Mouse (Mus musculus): ENCODE measurements around the gene Uxs1. TPM values are rescaled to one million over a fixed set of nuclear protein-coding genes. Genes with fewer than 3 reads are reported as not detected.

Uxs1 gene
- polyA plus RNA-seq, 1 experiment from 2014 or later, result 30.0 TPM

GRCm38 (mm10) chr1:43826628-43827001, 985 bp downstream of the Uxs1 start:
- ATAC-seq (ENCODE audit: low FRiP score, low read depth), result no peak
- H3K4me2 ChIP-seq (replicated peaks), result peak overlapping the region; percentile 95
- no peaks in the 10 kb centered on the region for H3K9me3 ChIP-seq
- WGBS, result 0% methylated on average over 3 of the region's 3 CpGs
- H3K36me3 ChIP-seq, result no peaks in the 10 kb centered on the region
- H3K9ac ChIP-seq, result peak overlapping the region; percentile 91
- H3K4me1 ChIP-seq, result peaks cover 19% of the 10 kb centered on the region
- H3K4me3 ChIP-seq, result peak overlapping the region; percentile 82
- no peaks in the 10 kb centered on the region for H3K27me3 ChIP-seq
- H3K27ac ChIP-seq, result peak overlapping the region; percentile 94; the same call in 1 of the 2 replicates

GRCm38 (mm10) chr1:43823406-43823805, 4.2 kb downstream of the Uxs1 start:
- Histone ChIP-seq H3K9ac (no peak overlapping the region), H3K4me3 (no peak overlapping the region), H3K4me2 (replicated peaks) (no peak overlapping the region), H3K27me3 (no peaks in the 10 kb centered on the region), H3K9me3 (no peaks in the 10 kb centered on the region), H3K36me3 (no peaks in the 10 kb centered on the region), H3K27ac (no peak overlapping the region), H3K4me1 (peaks cover 34% of the 10 kb centered on the region)
- WGBS, result 80% methylated on average over 1 of the region's 1 CpGs
- no peak for ATAC-seq (ENCODE audit: low FRiP score, low read depth)

GRCm38 (mm10) chr1:43822586-43822985, 5.0 kb downstream of the Uxs1 start:
- no peak overlapping the region for H3K4me3 ChIP-seq
- H3K9me3 ChIP-seq, result no peaks in the 10 kb centered on the region
- 74% methylated on average over 5 of the region's 5 CpGs for WGBS
- H3K4me2 ChIP-seq (replicated peaks), result no peak overlapping the region
- no peak overlapping the region for H3K9ac ChIP-seq
- no peak overlapping the region for H3K27ac ChIP-seq
- no peaks in the 10 kb centered on the region for H3K27me3 ChIP-seq
- no peaks in the 10 kb centered on the region for H3K36me3 ChIP-seq
- no peak for ATAC-seq (ENCODE audit: low FRiP score, low read depth)
- peaks cover 38% of the 10 kb centered on the region for H3K4me1 ChIP-seq

GRCm38 (mm10) chr1:43821804-43822203, 5.8 kb downstream of the Uxs1 start:
- H3K9me3 ChIP-seq, result no peaks in the 10 kb centered on the region
- H3K27me3 ChIP-seq, result no peaks in the 10 kb centered on the region
- no peak overlapping the region for H3K4me2 ChIP-seq (replicated peaks)
- ATAC-seq (ENCODE audit: low FRiP score, low read depth), result no peak
- WGBS, result 81% methylated on average over 1 of the region's 1 CpGs
- H3K4me1 ChIP-seq, result peaks cover 38% of the 10 kb centered on the region
- no peak overlapping the region for H3K27ac ChIP-seq
- no peak overlapping the region for H3K4me3 ChIP-seq
- H3K9ac ChIP-seq, result no peak overlapping the region
- H3K36me3 ChIP-seq, result no peaks in the 10 kb centered on the region

DNA sequence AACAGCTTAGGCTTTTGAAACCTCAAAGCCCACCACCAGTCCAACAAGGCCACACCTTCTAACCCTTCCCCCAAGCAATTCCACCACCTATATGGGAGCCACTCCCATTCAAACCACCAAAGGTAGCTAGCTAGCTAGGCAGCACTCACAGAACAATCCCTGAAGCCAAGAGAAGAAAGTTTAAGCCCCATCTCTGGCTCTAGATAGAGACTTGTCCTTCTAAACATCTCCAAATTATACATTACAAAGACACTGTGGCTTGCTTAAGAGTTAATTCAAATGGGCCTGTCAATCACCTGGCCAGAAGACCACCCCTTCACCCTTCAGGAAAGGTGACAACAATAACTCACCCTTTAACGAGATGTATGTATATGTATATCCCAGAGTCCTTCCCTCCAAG, 7.0 kb downstream of the Uxs1 start:
- 60% methylated on average over 1 of the region's 1 CpGs for WGBS
- H3K9me3 ChIP-seq, result no peaks in the 10 kb centered on the region
- no peak overlapping the region for H3K27ac ChIP-seq
- H3K9ac ChIP-seq, result no peak overlapping the region
- H3K36me3 ChIP-seq, result no peaks in the 10 kb centered on the region
- no peak overlapping the region for H3K4me3 ChIP-seq
- H3K27me3 ChIP-seq, result no peaks in the 10 kb centered on the region
- H3K4me1 ChIP-seq, result peaks cover 32% of the 10 kb centered on the region
- ATAC-seq (ENCODE audit: low FRiP score, low read depth), result no peak
- no peak overlapping the region for H3K4me2 ChIP-seq (replicated peaks)

DNA sequence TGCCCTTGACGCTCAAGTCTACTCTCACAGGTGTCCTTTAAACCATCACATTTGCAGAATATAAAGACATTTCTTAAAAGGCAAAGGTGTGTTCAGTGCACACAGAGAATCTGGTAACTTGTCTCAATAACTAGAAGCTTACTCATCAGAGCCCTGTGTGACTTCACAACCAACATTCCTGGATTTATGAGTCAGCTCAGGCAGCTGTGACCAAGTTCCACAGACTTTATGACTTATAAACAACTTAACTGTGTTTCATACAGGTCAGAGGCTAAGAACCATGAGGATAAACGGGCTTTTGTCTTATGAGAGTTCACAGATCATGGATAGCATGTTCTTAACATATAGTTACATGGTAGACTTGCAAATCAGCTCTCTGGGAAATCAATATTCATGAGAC, 8.5 kb downstream of the Uxs1 start:
- ATAC-seq (ENCODE audit: low FRiP score, low read depth), result no peak
- Histone ChIP-seq H3K4me2 (replicated peaks) (no peak overlapping the region), H3K4me3 (no peak overlapping the region), H3K9ac (no peak overlapping the region), H3K9me3 (no peaks in the 10 kb centered on the region), H3K27ac (no peak overlapping the region), H3K4me1 (peaks cover 24% of the 10 kb centered on the region), H3K36me3 (no peaks in the 10 kb centered on the region), H3K27me3 (no peaks in the 10 kb centered on the region)
- 46% methylated on average over 2 of the region's 2 CpGs for WGBS

- WGBS, result 79% methylated on average over 4 of the region's 4 CpGs
- Histone ChIP-seq H3K27ac (no peak overlapping the region), H3K4me1 (peaks cover 24% of the 10 kb centered on the region)
These were observed 9.2 kb downstream of the Uxs1 start for GRCm38 (mm10) chr1:43818356-43818755.

DNA sequence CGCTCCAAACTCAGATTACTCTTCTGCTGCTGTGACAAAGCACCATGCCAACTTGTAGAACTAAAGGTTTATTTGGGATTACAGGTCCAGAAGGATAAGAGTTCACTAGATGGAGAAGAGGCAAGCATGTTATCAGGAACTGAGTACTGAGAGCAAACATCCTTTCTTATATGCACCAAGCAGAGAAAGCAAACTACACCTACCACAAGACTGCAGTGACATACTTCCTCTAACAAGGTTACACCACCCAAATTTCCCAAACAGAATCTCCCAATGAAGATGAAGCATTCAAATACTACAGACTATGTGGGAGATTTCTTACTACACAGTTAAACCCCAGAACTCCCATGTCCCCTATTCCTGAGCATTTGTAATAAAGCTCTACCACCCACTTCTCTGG, 15.8 kb downstream of the Uxs1 start:
- Histone ChIP-seq H3K36me3 (peaks cover 6% of the 10 kb centered on the region), H3K27ac (no peak overlapping the region), H3K9ac (no peak overlapping the region), H3K27me3 (no peaks in the 10 kb centered on the region), H3K4me1 (0 out of 2 replicates have a peak, but pooled peaks cover 2% of the 10 kb centered on the region), H3K9me3 (no peaks in the 10 kb centered on the region), H3K4me2 (replicated peaks) (no peak overlapping the region), H3K4me3 (no peak overlapping the region)
- WGBS, result 98% methylated on average over 1 of the region's 1 CpGs
- ATAC-seq (ENCODE audit: low FRiP score, low read depth), result no peak

More at GRCm38 (mm10) chr1:43818356-43818755, 9.2 kb downstream of the Uxs1 start:
- Histone ChIP-seq H3K9ac (no peak overlapping the region), H3K36me3 (no peaks in the 10 kb centered on the region), H3K4me2 (replicated peaks) (no peak overlapping the region), H3K9me3 (no peaks in the 10 kb centered on the region), H3K27me3 (no peaks in the 10 kb centered on the region), H3K4me3 (no peak overlapping the region)
- ATAC-seq (ENCODE audit: low FRiP score, low read depth), result no peak

DNA sequence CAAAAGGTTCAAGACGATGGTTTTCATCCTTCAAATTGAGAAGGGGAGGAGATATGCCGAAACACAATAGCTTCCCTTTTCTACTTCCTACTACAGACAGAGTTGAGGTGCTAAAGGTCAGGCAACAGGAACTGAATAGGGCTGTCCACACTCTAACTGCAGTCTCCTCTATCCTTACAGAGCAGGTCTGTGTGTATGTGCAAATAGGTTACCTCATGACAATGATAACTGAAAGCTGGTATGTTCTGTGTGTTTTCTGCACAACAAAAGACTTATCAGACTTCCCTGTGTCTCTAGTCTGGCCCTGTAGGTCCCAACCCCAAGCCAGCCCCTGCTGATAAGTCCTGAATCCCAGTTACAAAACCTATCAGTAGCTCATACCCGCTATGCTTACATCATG, 16.5 kb downstream of the Uxs1 start:
- ATAC-seq (ENCODE audit: low FRiP score, low read depth), result no peak
- no peak overlapping the region for H3K4me3 ChIP-seq
- H3K27ac ChIP-seq, result no peak overlapping the region
- no peak overlapping the region for H3K9ac ChIP-seq
- WGBS, result 86% methylated on average over 3 of the region's 3 CpGs
- peaks cover 6% of the 10 kb centered on the region; the same call in 1 of the 2 replicates for H3K4me1 ChIP-seq
- no peaks in the 10 kb centered on the region for H3K9me3 ChIP-seq
- no peak overlapping the region for H3K4me2 ChIP-seq (replicated peaks)
- H3K27me3 ChIP-seq, result no peaks in the 10 kb centered on the region
- peaks cover 6% of the 10 kb centered on the region for H3K36me3 ChIP-seq

DNA sequence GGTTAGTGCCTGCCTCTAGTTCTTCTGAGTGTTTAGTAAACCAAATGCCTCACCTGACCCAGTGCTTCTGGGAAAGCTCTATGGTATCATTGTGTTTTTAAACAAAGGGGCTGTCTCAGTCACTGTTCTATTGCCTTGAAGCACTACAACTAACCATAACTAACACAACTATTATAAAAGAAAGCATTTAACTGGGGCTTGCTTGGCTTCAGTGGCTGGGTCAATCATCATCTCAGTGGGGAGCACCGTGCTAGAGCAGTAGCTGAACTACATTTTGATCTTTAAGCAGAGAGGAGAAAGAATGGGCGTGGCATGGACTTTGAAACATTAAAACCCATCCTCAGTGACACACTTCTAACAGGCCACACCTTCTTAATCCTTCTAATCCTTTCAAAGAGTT, 18.2 kb downstream of the Uxs1 start:
- Histone ChIP-seq H3K4me1 (peaks cover 6% of the 10 kb centered on the region; the same call in 1 of the 2 replicates), H3K36me3 (peaks cover 6% of the 10 kb centered on the region), H3K27ac (no peak overlapping the region), H3K4me3 (no peak overlapping the region), H3K9me3 (no peaks in the 10 kb centered on the region), H3K27me3 (no peaks in the 10 kb centered on the region), H3K9ac (no peak overlapping the region), H3K4me2 (replicated peaks) (no peak overlapping the region)
- no peak for ATAC-seq (ENCODE audit: low FRiP score, low read depth)
- 99% methylated on average over 2 of the region's 2 CpGs for WGBS

- WGBS, result 91% methylated on average over 1 of the region's 1 CpGs
- no peak overlapping the region for H3K9ac ChIP-seq
- H3K27ac ChIP-seq, result no peak overlapping the region
- no peak overlapping the region for H3K4me3 ChIP-seq
- no peak overlapping the region for H3K4me2 ChIP-seq (replicated peaks)
- H3K9me3 ChIP-seq, result no peaks in the 10 kb centered on the region
- peaks cover 6% of the 10 kb centered on the region; the same call in 1 of the 2 replicates for H3K4me1 ChIP-seq
- no peak for ATAC-seq (ENCODE audit: low FRiP score, low read depth)
- H3K27me3 ChIP-seq, result no peaks in the 10 kb centered on the region
- peaks cover 29% of the 10 kb centered on the region for H3K36me3 ChIP-seq
These were observed 23.6 kb downstream of the Uxs1 start for GRCm38 (mm10) chr1:43803906-43804474.

DNA sequence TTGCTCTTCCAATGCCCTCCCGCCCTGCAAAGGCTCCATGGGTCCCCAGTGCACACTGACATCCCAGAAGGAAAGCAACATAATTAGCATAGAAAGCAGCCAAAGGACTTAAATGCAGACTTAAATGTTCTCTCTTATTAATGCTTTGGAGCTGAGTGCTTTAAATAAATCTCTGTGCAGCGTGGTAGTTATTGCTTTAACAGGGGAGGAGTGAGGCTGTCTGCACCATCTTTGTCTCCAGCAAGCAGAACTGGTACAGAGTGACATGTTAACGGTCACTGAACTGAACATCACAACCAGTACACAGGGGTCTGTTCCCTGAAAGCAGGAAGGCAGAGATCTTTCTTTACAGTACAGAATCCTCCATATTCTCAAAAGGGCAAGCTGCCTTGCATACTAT, 29.6 kb downstream of the Uxs1 start:
- H3K27me3 ChIP-seq, result no peaks in the 10 kb centered on the region
- H3K36me3 ChIP-seq, result peaks cover 27% of the 10 kb centered on the region
- H3K4me3 ChIP-seq, result no peak overlapping the region
- no peak for ATAC-seq (ENCODE audit: low FRiP score, low read depth)
- no peak overlapping the region for H3K4me2 ChIP-seq (replicated peaks)
- no peak overlapping the region for H3K9ac ChIP-seq
- no peaks in the 10 kb centered on the region for H3K4me1 ChIP-seq
- WGBS, result 79% methylated on average over 3 of the region's 3 CpGs
- no peaks in the 10 kb centered on the region for H3K9me3 ChIP-seq
- no peak overlapping the region for H3K27ac ChIP-seq

DNA sequence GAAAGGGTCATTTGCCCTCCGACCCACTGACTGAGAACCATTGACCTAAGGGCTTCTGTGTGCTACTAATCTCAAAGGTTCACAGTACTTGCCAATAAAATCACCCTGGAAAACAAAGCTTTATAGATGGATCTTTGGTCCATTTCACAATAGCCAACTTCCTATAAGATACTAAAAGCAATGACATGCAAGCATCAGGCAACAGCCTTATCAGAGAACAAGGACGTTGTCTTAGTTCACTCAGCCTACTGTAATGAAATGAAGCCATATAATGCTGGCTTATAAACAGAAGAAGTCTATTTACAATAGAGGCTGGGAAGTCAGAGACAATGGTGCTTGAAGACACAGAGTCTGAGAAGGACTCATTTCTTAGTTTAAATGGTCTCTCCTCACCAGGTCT, 37.8 kb downstream of the Uxs1 start:
- Histone ChIP-seq H3K9me3 (no peaks in the 10 kb centered on the region), H3K4me3 (no peak overlapping the region), H3K36me3 (peaks cover 22% of the 10 kb centered on the region), H3K27ac (no peak overlapping the region), H3K4me1 (no peaks in the 10 kb centered on the region), H3K4me2 (replicated peaks) (no peak overlapping the region), H3K27me3 (no peaks in the 10 kb centered on the region), H3K9ac (no peak overlapping the region)
- 80% methylated on average over 2 of the region's 2 CpGs for WGBS
- no peak for ATAC-seq (ENCODE audit: low FRiP score, low read depth)
